Mouse (Mus musculus) cerebellum, adult 11 months (tissue): ENCODE data around the gene Kiz.

Experiments used
- DNase-seq: peaks from one replicate; pipeline ENCODE4 v3.0.0; 2022

Kiz gene

DNA sequence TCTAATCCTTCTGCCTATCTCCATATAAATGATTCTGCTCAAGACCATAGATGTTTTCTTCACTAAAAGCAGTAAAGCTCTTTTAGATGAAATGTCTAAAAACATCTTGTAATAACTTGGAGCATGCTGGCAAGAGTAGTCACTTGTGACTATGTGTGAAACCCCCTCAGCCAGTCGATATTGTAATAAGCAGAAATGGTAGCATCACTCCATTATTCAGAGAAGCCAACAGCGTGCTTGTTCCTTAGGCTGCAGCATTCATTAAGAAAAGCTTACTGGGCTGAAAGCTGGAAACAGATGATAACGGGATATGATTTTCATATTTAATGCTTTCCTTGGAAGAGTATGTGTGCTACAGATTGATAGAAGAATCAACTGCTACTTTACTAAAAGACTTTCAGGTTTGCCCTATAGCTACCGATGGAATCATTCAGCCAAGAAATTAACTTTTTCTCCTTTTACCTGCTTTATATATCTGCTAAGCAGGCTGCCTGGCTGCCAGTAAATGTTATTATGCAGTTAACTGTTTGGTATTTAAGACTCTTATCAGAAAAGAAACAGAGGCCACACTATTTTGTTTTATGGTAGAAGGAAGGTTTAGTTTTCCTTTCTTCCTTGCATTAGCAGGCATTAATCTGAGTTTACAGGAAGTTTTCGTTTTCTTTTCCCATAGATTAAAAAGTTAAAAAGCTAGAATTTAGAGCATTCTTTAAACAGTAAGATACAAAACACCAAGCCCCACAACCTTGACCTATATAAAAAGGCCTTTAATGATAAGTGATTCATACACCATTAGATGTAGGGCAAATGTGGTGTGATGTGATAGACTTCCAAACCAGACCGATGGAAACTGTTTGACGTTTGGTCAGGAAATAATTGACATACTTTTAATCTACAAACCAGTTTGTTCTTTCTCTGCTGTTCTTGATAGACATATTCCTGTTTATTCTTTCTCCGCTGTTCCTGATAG lies 15.9 kb downstream of the Kiz start:
- no peak for DNase-seq

DNA sequence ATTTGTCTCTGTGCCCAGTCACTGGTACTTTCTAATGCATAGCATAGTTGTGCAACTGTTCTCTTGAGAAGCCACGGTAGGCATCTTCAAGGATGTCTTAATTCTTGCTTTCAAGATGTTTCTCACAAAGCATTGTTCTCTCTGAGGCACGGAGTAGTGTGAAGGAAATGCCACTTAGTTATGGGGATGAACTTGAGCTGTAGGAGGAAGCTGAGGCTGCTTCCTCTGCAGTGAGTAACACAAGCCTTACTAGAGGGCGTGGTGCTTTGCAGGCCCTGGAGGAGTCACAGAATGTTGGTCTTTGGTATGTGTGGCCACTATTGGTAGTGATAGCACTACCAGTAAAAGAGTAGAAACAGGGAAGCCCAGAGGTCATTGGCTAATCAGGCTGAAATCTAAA lies 17.0 kb downstream of the Kiz start:
- DNase-seq = no peak

DNA sequence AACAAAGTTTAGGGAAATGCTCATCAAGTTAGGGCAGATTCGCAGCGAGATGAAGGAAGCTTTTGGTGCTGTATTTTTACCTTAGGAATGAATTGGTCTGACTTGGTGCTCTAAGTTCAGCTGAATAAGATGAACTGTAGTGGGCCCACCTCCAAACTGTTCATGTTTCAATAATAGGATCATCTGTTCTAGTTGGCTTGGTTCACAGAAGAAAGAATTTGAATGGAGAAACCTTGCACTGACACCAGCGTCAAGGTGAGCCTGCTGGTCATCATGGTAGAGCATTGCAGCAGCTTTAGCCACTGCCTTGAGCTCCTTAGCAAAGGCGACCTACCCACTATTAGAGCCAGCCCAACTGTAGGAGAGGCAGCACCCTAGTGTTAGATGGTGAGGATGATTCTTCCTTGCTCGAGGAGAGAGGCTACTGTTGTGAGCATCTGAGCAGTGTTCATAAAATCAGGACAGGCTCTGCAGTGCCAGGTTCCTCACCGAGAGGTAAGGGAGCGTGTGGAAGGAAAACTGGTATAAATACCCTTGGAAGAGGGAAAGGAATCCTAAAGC lies 18.3 kb downstream of the Kiz start:
- no peak for DNase-seq

DNA sequence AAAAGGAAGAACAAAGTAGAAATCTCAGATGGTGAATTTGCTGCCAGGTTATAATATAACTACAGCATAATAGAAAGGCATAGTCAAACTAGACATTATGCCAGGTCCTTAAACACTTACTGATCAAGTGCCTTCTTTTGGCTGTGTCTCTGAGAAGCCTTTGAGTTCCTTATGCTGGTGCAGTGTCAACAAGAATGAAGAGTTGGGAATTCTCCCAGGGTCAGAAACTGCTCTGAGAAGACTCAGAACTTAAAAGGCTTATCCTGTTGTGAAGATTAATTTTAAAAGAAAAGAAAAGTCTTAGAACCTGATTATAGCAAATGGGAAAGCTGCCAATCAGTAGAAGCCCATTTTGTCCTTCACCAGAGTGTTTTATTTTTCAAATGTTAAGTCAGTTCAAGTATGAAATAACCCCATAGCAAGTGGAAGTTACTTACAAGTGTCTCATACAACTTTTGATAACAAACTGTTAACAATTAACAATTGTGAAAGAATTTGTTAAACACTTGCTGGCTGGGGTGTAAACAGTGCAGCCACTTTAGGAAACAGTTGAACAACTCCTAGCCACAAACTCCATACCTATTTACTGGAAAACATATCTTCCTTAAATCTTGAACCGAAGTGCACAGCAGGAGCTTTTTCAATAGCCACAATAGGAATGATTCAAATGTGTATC lies 21.9 kb downstream of the Kiz start:
- no peak for DNase-seq

DNA sequence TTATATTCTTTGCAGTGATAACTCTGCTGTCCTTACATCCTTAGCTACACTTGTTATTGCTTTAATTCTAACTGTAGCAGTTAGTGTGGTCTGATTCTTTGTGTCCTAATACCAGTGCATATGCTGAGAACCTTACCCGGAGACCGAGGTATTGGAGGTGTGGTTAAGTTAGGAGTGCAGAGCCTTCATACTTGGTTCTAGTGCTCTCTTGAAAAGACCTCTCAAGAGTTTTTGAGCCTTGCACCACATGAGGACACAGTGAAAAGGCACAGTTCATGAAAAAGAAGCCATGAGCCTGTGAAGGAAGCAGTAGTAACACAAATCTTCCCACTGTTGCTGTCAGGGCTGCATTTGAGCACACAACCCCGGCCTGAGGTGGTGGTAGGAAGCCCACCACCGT lies 26.0 kb downstream of the Kiz start:
- no peak for DNase-seq

DNA sequence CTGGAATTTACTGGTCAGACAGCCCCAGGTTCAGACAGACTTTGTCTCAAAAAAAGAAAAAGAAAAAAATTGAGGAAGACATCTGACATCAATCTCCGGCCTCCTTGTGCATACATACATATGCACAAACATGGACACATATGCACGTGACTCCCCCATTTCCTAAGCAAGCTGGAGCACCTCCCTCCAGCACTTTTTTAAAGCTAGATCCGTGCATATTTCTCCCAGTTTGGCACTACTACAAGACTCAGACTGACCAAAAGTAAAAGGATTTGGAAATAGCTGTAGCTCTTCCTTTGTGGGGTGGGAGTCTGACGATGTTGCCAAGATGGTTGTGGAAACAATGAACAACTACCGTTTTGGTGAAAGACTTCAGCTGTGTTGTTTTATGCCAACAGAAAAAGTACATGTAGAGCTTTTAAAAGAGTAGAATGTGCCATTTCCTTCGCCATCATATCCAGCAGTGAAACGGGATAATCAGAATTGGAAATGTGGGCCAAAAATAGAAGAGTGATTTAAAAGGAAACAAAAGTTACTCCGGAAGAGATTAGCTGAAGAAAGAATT lies 28.7 kb downstream of the Kiz start:
- DNase-seq = no peak

DNA sequence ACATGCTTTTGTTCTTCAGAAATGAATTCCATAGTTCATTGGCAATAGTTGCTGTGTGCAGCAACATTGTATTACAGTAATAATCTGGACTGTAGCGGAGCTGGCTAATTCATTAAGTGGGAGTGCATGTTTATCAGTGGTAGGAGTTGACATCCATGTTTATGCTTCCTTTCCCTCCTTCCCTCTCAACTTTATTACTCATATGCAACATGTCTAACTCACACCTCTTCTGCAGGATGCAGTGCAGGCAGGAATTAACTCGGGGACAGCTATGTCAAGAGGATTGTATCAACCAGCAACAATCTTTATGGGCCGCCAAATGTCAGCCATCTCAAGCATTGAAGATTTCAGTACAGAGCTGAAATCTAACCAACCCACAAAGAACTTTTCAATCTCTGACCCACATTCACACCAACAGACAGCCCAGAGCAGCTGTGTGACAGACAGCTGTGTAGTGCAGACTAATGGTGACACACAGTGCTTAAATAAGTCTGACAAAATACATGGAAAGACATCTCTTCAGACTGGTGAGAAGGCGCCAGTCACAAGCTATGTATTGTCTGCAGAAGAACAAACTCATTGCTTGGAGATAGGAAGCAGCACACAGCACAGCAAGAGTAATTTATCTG lies 33.2 kb downstream of the Kiz start:
- no peak for DNase-seq

DNA sequence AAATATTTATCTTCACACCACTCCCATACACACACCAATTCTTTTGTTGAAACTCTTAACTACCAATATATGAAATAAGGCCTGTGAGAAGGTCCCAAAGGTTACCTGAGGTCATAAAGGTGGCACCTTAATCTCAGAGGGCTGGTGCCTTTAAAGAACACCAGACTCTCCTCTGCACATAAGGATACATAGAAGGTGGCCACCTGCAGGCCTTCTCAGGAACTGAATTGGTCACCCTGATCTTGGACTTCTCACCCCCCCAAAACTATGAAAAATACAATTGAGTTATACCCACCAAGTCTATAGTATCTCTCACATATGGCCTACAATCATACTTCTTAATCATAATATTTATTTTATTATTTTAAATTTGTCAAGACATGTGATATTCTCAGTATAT lies 43.3 kb downstream of the Kiz start:
- DNase-seq = no peak

DNA sequence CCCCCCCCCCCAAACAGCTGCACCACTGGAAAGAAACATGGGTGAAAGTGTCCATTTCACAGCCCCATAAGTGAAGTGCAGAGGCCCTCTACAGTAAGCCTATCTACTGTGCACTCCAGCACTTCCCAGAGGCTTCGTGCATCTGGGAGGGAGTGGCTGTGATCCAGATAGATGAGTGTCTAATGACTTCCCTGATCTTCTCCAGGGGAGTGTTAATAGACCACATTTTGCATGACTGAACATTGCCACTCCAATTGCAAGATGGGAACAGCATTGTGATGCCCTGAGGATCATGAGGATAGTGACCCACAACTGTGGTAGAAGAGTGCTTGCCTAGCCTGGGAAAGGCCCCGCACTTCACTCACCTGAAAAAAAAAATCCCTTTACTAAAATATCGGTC lies 60.4 kb downstream of the Kiz start:
- DNase-seq = no peak

DNA sequence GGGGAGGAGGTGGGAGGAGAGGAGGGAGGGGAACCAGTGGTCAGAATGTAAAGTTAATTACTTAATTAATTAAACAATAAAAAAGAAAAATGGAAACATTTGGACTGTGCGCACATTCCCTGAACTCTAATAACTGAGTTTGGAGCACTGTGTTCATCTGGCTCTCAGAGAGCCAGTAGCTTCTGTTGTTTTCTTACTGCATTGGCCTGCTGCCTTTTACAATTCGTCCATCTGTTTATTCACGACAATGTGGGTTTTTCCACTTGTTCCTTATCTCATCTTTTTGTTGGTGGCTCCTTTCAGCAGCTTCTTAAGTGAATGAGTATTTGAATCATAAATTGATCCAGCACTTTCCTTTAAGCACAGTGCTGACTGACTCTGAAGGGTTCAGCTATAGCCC lies 62.1 kb downstream of the Kiz start:
- no peak for DNase-seq

DNA sequence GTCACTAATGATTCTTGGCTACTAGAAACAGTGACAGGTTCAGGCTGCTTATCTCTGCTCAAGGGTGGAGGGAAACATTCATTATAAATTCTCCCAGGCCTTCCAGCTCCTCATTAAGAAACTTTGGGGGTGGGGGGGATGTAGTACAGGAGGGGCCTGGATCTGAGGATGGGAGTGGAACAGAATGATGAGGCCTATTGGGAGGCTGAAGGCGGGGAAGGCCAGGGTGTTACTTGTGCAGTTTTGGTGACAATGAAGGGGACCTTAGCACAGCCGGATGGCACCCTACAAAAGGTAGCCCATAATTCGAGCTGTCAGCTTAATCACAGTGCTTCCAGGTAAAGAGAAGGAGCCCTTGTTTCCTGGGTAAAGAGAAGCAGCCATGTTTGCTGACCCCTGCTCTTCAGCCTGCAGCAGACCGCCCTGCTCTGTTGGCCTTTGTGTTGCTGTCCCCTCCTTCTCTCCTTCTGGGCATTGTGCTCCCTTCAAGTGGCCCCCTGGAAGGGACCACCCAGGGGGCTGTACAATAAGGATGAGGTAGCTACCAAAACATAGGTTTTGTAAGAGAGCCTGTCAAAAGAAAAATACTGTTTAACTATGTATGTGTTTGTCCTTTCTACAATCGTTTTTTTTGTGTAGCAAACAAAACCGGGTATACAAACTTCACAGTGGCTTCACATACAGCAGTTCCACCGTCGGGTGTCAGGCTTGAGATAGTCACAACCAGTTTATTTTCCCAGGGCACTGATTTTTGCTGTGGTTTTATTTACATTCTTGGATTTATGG lies 64.9 kb downstream of the Kiz start:
- no peak for DNase-seq

DNA sequence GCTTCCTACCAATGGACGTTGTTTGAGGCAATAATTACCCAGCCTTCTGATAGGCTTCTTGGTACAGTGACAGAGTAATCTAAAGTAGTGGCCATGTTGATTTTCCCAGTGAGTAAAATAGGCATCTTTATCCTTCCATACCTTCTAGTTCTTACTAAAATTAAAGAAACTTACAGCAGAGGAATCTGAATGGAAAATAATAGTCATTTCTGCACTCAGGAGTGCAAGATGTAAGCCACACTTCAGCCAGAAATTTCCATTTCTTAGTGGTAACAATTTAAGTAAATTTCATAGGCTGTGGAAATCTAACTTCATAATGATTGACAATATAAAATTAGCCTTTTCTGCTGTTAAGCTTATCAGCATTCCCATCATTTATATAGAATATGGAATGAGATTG lies 69.6 kb downstream of the Kiz start:
- DNase-seq = no peak

DNA sequence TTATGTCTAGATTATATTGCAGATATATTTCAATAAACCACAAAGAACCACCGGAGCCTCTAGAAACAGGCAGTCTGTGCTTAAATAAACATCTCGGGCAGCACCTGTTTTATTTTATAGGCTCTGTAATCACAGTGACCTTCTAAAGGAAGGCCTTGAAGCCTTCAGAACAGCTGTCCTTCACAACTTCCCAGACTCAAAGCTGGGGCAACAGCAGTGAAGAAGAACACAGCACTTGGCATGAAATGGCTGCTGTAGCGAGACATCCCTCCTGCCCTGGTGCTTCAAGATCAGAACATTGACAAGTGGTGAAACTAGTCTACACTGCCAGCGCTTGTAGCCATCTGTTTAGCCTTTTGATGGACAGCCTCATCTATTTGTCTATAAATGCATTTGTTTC lies 70.2 kb downstream of the Kiz start:
- DNase-seq = no peak

DNA sequence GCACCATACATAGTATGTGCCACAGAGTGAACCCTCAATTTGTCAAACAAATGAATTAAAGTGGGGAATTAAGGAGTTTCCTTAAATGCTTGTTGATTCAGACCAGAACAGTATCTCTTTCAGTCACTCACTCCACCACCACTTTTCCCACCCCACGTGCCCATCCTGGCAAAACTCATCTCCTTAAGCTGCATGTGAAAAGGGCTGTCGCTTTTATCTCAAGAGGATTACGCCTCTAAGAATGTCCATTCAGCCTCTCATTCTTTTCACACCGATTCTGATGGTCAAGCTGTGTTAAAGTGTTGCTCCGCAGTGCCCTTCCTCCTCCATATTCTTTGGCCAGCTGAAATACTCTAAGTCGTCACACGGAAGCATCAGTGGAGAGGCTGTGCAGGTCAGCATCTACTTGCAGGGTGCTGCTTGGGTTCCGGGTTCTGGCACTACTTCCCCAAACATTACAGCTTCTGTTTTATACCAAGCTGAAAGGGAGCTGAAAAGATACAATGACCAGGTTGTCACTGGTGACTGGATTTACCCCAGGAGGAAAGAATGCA lies 92.6 kb downstream of the Kiz start:
- no peak for DNase-seq

DNA sequence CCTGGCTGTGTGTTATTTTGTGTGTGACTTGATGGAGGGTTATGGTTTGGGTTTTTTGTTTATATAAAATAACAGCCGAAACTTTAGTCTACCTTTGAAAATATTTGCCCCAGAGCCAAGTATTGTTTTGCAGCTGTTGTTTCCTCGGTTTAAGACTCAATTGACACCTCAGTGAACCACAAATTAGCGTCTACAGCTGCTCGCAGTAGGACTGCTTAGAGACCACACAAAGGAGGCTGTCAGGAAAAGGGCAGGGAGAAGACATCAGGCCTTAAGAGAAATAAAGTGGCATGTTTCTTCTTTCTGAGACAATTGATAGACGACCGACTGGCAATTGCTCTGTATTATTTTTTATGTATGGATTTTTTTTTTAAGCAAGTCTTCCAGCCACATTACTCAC lies 100.7 kb downstream of the Kiz start:
- no peak for DNase-seq

DNA sequence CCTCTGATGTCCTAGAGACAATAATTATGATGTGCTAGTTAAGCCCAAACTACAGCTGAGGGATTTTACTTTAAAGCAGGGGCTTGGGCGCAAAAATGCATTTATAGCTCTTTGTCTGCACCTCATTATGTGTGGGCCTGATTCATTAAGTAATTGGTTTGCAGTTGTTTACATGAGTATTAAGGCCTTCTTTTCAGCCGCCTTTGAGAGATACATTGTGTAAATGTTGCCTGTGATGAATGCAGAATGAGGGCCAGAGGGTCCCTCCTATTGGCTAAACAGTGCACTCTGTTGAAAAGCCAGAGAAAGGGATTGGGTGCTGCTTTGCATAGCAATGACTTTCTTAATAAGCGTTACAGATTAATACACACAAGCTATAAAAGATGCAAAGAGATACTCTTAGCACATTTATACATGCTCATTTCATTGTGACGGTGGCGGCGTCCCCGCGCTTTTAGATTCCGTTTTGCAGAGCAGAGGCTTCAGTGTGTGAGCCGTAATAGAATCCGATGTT lies 102.8 kb downstream of the Kiz start:
- no peak for DNase-seq

DNA sequence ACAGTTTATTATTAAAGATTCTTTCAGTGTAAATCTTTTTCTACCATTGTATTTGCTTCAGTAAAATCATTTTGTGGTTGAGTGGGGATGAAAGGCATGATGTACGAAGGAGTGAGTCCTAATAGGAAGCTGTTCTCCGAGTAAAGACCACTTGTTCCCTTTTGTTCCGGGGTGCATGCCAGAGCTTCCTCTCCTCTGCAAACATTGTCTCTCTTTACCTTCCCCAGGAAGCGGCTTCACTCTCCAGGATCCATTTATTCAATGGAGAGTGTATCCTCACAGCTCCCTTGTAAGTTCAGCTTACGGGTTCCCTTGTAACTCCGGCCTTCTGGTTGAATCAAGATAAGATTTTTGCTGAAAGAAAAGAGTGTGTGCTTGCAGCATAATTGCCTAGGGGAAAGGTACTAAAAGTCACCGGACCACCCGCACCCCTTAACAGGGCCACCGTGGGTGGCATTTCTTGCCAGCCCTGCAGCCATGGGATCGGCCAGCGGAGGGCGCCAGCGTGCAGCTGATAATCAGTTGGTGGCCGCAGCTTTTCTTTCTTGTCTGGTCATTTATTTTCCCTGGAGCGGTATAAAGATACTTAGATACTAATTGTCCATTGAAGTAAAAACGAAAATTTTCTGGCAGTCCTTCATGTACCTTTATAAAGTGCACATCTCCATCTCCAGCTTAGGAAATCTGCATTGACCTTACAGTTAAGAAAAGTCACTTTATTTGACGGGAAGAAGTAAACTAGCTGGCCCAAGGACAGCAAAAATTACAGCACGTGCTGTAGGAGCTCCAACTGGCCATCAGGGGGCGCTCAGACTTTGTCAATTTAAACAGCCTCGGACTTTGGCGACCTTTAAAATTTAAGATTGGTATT lies 103.5 kb downstream of the Kiz start:
- peak; percentile 68 for DNase-seq

DNA sequence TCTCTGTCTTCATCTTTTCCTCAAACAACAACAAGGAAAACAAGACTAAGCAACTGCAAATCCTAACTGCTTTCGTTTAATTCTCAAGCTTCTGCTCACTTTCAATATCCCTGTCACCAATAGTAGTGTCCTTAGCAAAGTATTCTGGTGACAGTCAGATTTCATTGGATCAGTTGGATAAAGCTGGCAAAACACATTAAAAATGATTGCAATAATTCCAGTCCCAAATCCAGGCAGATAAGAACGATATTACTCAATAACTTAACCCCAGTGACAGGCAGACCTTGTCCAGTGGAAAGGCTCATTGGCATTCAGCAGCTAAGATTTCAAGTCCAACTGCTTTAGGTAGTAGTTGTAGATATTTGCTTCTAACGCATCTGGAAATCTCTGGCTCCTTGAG lies 119.4 kb downstream of the Kiz start:
- no peak for DNase-seq

DNA sequence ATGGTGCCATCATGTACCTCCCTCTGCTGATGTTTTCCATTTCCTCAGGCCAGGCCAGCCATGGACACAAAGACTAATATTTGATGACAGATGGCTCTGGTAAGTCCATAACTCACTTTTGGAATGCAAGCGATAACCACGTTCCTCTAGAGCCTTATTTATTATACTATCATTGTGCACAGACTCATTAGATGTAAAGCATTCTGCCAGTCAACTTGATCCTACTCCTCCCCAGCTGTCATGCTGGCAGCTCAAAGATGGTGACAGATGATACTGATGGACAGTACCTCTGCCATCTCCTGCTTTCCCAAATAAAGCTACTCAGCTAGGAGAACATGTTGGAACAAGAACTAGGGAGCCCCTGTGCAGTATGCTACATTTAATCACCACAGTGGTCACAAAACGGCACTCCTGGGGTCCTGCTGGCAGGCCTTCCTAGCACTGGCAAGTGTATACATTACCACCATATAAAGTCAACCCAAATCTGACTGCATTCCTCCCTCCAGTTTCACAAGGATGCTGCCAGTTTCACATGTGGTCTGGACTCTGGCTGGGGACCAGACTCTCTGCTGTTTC lies 119.9 kb downstream of the Kiz start:
- DNase-seq = no peak

DNA sequence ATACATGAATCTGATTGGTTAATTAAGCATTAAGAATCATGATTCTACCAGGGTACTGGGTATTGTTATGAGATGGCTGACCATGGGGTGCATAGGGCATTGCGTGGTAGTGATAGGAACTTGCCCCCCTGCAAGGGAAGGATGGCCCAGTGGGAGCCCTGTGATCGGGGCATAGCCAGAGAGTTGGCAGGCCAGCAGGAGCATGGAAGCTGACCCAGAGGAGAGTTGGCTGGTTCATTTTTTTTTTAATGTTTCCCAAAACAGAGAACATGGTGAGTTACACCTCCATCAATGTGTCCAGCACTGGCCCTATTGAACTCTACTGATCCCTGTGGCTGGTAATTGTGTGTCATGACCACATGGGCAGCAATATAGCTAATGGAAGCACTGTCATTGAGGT lies 127.1 kb downstream of the Kiz start:
- no peak for DNase-seq

DNA sequence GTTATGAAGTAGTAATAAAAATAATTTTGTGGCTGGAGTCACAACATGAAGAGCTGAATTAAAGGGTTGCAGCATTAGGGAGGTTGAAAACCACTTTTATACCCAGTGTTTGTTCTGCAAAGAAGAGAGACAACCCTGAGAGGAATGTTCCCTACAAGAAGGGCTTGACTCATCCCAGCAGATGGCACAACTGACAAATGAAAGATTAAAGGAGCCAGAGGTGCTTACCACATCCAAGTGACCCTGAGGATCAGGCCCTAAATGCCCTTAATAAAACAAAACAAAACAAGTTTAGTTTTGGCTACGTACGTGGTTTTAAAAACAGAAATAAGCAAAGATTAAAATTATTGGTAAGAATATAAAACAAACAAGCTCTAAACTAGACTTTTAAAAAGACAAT lies 129.2 kb downstream of the Kiz start:
- DNase-seq = no peak
